Mouse (Mus musculus): ENCODE results near the gene Sergef. TPM values are rescaled to one million over a fixed set of nuclear protein-coding genes. Genes with fewer than 3 reads are reported as not detected.

Sergef gene
- polyA plus RNA-seq, 1 experiment: 3.5 TPM

- Histone ChIP-seq H3K4me1 (ENCODE audit: control insufficient read depth, insufficient read depth, insufficient read length, low read length) (peaks cover 9% of the 10 kb centered on the region), H3K27ac (replicated peaks; ENCODE audit: low read depth, low read length) (no peak overlapping the region), H3K4me3 (ENCODE audit: insufficient read depth, low read depth, low read length) (no peak overlapping the region)
These were observed 152.8 kb downstream of the Sergef start for GRCm38 (mm10) chr7:46486761-46487160.

DNA sequence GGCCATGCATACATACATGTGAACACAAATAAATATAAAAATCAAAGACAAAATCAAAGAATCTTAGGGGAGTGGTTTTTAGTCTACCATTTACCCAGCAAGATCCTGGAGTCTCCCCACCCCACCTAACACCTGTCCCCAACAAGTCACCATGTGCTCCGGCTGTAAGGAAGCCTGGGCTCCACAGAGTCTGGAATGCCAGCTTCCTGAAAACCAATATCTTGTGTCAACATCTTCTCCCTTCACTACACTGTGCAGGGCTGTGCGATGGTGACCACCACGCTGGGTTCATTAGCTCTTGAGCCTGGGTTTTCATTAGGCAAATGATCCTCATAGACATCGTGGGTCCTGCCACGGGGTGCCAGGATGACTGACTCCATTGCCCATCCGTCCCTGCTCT is 155.4 kb downstream of the Sergef start:
- no peak overlapping the region for H3K4me3 ChIP-seq (ENCODE audit: insufficient read depth, low read depth, low read length)
- H3K4me1 ChIP-seq (ENCODE audit: control insufficient read depth, insufficient read depth, insufficient read length, low read length): peaks cover 11% of the 10 kb centered on the region
- H3K27ac ChIP-seq (replicated peaks; ENCODE audit: low read depth, low read length): no peak overlapping the region

DNA sequence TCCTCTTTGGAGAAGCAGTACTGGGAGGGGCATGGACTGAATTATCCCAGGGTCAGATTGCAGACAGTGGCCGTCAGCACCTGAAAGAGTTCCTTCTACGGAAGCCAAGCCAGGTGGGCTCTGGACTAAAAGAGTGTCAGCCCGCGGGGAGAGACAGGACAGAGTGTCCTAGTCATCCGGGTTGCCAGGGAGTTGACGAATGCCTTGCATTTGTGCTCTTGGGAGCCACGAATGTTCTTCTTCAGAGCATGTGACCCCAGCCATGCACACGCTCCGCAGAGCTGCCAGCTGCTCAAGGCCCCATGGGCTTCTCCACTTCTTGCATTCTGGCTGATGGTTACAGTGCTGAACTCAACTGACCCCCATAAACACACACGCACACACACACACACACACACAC is 156.6 kb downstream of the Sergef start:
- Histone ChIP-seq H3K4me1 (ENCODE audit: control insufficient read depth, insufficient read depth, insufficient read length, low read length) (peaks cover 11% of the 10 kb centered on the region), H3K27ac (replicated peaks; ENCODE audit: low read depth, low read length) (no peak overlapping the region), H3K4me3 (ENCODE audit: insufficient read depth, low read depth, low read length) (no peak overlapping the region)

- Histone ChIP-seq H3K27ac (replicated peaks; ENCODE audit: low read depth, low read length) (no peak overlapping the region), H3K4me1 (ENCODE audit: control insufficient read depth, insufficient read depth, insufficient read length, low read length) (peaks cover 11% of the 10 kb centered on the region)
These were observed 157.5 kb downstream of the Sergef start for GRCm38 (mm10) chr7:46482099-46482531.

DNA sequence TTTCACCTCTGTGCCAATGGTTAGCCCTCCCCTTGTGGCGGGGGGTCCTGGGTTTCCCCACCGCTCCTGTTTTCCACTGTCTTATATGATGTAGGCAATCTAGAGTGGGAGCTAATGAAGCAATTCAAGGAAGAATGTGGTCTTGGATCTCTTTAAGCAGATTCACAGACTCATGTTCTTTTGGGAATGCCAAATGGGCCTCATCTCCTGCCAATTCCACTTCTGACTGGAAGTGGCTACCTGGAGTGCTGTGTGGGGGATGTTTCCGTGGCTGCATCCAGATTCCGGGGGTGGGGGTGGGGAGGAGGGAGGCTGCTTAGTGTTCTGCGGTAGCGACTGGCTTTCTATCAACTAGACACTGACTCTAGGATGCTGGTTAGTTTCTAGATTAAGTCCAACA is 159.8 kb downstream of the Sergef start:
- Histone ChIP-seq H3K27ac (replicated peaks; ENCODE audit: low read depth, low read length) (no peak overlapping the region), H3K4me3 (ENCODE audit: insufficient read depth, low read depth, low read length) (no peak overlapping the region), H3K4me1 (ENCODE audit: control insufficient read depth, insufficient read depth, insufficient read length, low read length) (peaks cover 11% of the 10 kb centered on the region)

More at GRCm38 (mm10) chr7:46482099-46482531, 157.5 kb downstream of the Sergef start:
- H3K4me3 ChIP-seq (ENCODE audit: insufficient read depth, low read depth, low read length): no peak overlapping the region

DNA sequence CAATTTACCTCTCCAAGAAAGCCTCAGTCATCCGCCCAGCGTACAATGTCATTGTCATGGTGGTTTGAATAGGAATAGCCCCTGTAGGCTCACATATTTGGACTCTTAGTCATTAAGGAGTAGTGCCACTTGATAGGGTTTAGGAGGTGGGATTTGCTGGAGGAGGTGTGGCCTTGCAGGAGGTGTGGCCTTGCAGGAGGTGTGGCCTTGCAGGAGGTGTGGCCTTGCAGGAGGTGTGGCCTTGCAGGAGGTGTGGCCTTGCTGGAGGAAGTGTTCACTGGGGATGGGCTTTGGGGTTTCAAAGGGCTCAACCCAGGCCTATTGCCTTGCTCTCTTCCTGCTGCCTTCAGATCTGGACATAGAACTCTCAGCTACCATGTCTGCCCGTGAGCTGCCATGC is 162.2 kb downstream of the Sergef start:
- no peak overlapping the region for H3K4me3 ChIP-seq (ENCODE audit: insufficient read depth, low read depth, low read length)
- peaks cover 9% of the 10 kb centered on the region for H3K4me1 ChIP-seq (ENCODE audit: control insufficient read depth, insufficient read depth, insufficient read length, low read length)
- H3K27ac ChIP-seq (replicated peaks; ENCODE audit: low read depth, low read length): no peak overlapping the region

DNA sequence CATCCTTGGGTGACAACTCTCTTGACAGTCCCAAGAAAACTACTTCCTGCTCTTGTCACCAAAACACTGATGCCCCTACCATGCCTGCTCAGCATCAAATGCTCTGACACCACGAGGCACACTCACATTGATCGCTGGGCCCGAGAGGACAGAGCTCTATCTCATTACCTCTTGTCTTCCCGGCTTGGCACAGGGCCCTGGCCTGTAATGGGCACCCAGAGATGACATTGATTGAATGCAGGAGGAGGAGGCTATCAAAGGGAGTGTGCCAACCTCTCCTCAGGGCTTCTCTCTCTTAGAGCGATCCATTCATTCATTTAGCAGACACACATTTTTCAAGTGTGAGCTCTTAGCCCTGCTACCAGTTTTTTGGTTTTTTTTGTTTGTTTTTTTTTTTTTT is 164.1 kb downstream of the Sergef start:
- H3K27ac ChIP-seq (replicated peaks; ENCODE audit: low read depth, low read length): no peak overlapping the region
- H3K4me1 ChIP-seq (ENCODE audit: control insufficient read depth, insufficient read depth, insufficient read length, low read length): no peaks in the 10 kb centered on the region
- H3K4me3 ChIP-seq (ENCODE audit: insufficient read depth, low read depth, low read length): no peak overlapping the region

- Histone ChIP-seq H3K4me3 (ENCODE audit: insufficient read depth, low read depth, low read length) (no peak overlapping the region), H3K27ac (replicated peaks; ENCODE audit: low read depth, low read length) (no peak overlapping the region), H3K4me1 (ENCODE audit: control insufficient read depth, insufficient read depth, insufficient read length, low read length) (no peaks in the 10 kb centered on the region)
These were observed 166.5 kb downstream of the Sergef start for GRCm38 (mm10) chr7:46473141-46473540.

DNA sequence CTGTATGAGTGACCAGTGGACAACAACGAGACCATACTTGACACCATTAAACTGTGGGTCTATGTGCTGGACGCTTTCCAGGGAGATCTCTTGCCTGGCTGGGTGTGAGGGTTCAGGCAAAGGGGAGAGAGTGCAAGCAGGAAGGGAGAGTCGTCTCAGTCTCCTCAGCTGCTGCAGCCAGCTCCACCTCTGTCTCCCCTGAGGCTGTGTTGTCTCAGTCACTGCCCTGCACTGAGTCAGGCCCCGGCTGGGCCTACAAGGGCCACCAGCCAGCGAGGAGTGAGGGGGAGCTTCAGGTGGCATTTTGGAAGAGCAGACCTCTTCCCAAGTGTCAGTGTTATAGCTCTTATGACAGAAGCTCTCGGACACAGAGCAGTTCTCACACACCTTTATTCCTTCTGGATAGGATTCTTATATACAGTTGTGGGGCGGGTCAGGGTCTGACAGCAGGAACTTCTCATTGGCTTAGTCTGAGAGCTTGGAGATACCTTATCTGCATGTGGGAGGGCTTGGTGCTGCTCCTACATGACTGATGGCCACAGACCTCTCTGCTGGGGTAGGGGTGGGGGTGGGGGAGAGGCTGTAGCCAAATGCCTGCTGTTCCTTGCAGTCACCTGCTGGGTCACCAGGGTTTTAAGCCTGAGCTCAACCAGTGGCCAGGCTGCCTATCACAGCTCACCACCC is 168.4 kb downstream of the Sergef start:
- Histone ChIP-seq H3K4me3 (ENCODE audit: insufficient read depth, low read depth, low read length) (no peak overlapping the region), H3K27ac (replicated peaks; ENCODE audit: low read depth, low read length) (no peak overlapping the region), H3K4me1 (ENCODE audit: control insufficient read depth, insufficient read depth, insufficient read length, low read length) (no peaks in the 10 kb centered on the region)

DNA sequence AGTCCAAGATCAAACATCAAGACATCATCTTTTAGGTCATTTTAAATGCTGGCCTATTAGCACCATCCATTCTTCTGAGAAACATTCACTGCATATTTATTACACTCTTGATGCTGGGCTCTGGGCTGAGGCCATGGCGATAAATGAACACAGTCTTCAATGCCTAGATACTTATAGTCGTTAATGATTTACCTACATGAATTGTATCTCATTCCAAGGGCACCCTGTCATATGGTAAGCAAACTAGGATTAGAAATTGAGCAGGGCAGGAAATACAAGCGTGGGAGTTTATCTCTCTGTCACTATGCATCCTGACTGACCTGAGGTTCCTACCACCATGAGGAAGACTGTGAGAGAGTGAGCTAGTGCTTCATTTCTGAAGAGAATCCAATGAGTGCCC is 170.1 kb downstream of the Sergef start:
- Histone ChIP-seq H3K4me1 (ENCODE audit: control insufficient read depth, insufficient read depth, insufficient read length, low read length) (no peaks in the 10 kb centered on the region), H3K4me3 (ENCODE audit: insufficient read depth, low read depth, low read length) (no peak overlapping the region), H3K27ac (replicated peaks; ENCODE audit: low read depth, low read length) (no peak overlapping the region)

DNA sequence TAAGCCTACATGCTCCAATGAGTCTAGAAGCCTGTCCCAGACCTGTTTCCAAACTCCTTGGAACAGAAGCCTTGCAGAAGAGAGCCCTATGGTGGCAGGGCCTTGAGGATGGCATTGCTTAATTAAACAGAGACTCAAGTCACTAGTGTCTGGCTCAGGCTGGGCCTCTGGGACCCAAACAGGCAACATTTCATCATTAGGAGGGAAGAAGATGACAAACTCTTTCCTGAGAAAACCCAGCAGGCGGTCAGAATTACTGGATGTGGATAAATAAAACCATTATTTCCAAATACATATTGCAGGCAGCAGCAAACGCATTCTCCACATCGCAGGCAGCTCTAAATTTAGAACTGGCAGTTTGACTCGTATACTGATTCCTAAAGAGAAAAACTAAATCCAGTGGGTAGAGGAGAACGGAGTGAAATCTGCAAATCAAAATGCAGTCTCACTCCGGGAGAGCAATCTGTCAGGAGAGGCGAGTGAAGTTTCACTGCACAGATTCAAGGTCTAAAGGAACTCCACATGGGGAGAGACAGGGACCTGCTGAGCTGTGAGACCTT is 173.1 kb downstream of the Sergef start:
- no peak overlapping the region for H3K27ac ChIP-seq (replicated peaks; ENCODE audit: low read depth, low read length)
- no peak overlapping the region for H3K4me3 ChIP-seq (ENCODE audit: insufficient read depth, low read depth, low read length)
- H3K4me1 ChIP-seq (ENCODE audit: control insufficient read depth, insufficient read depth, insufficient read length, low read length): no peaks in the 10 kb centered on the region

DNA sequence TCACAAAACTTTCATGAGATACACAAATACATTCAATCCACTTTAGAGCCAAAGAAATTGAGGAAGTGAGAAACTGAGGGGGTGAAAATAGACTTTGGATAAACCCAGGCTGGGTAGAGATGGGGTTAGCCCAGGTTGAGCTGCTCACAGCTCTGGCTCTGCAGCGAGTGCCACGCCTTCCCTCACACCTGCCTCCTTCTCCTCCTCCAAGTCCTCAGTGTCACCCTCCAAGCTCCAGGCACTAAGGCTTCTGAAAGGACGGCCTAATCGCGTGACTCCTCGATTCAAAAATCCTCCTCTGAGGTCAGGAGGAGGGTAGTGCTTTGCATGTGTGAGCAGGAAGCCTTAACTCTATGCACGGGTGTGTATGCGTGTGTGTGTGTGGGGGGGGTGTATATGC is 176.5 kb downstream of the Sergef start:
- no peak overlapping the region for H3K27ac ChIP-seq (replicated peaks; ENCODE audit: low read depth, low read length)
- no peak overlapping the region for H3K4me3 ChIP-seq (ENCODE audit: insufficient read depth, low read depth, low read length)
- H3K4me1 ChIP-seq (ENCODE audit: control insufficient read depth, insufficient read depth, insufficient read length, low read length): no peaks in the 10 kb centered on the region

DNA sequence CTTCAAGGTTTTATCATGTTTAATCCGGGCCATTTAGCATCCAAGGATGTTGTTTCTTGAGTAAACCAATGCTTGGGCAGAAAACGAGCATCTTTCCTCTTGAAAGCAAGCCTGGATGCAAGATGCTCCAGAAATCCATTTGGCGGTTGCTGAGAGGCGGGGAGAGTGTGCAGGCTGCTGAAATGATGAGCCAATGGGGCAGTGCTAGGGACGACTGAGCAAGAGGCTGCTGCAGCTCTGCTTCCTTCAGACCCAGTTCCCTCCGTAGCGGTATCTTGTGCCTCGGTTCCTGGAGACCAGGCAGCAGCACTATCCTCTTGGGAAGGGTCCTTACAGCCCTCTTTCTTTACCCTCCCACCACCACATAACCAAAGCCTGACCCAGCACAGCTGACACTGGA is 177.3 kb downstream of the Sergef start:
- no peak overlapping the region for H3K27ac ChIP-seq (replicated peaks; ENCODE audit: low read depth, low read length)

DNA sequence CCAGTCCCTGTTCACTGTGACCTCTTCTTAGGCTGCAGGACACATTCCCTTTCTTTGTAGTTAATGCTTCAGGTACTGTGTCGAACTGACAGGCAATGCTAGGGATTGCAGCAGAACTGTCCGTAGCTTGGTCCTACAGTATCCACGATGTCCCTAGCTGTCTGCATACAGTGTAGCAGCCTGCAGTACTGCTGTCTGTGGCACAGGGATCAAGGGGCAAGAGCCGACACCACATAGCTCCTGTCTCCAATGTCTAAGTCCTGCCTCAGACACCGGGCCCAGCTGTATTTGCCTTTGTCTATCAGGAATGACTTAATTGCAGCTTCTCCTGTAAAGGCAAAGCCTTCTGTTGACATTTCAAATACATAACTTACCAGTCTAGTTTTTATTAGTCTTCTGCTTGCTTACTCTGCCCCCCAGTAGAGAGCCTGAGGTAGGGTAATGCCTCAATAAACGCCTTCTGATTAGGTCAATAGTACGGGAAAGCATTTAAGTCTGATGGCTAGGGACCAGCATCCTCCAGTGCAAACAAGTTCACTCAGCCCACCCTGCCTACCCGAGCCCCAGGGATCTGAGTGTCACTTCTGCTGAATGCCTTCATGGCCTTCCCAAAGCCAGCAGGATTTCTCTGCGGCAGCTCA is 179.9 kb downstream of the Sergef start:
- Histone ChIP-seq H3K4me3 (ENCODE audit: insufficient read depth, low read depth, low read length) (no peak overlapping the region), H3K4me1 (ENCODE audit: control insufficient read depth, insufficient read depth, insufficient read length, low read length) (no peaks in the 10 kb centered on the region), H3K27ac (replicated peaks; ENCODE audit: low read depth, low read length) (no peak overlapping the region)

More for the DNA sequence above, 177.3 kb downstream of the Sergef start:
- H3K4me3 ChIP-seq (ENCODE audit: insufficient read depth, low read depth, low read length): no peak overlapping the region
- no peaks in the 10 kb centered on the region for H3K4me1 ChIP-seq (ENCODE audit: control insufficient read depth, insufficient read depth, insufficient read length, low read length)

DNA sequence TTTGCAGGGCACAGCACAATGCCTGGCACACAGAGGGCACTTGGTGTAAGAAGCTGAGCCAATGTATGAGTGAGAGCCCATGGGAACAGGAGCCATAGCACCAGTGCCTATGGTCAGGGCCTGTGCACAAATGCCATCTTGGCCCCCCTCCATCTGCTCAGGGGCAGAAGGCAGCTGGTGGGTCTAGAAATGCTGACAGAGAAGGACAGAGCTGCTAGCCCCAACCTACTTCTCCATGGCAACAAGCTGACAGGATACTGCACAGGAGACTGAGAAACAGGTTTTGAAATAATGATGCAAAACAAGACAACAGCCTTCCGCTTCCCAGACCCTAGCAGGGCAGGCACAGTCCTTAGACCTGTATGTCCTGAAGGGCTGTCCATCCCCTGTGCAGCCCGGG is 180.4 kb downstream of the Sergef start:
- Histone ChIP-seq H3K4me1 (ENCODE audit: control insufficient read depth, insufficient read depth, insufficient read length, low read length) (no peaks in the 10 kb centered on the region), H3K4me3 (ENCODE audit: insufficient read depth, low read depth, low read length) (no peak overlapping the region), H3K27ac (replicated peaks; ENCODE audit: low read depth, low read length) (no peak overlapping the region)

GRCm38 (mm10) chr7:46457889-46458288 is 181.7 kb downstream of the Sergef start:
- Histone ChIP-seq H3K4me1 (ENCODE audit: control insufficient read depth, insufficient read depth, insufficient read length, low read length) (no peaks in the 10 kb centered on the region), H3K27ac (replicated peaks; ENCODE audit: low read depth, low read length) (no peak overlapping the region), H3K4me3 (ENCODE audit: insufficient read depth, low read depth, low read length) (no peak overlapping the region)

Data from brown adipose tissue, adult 24 weeks (tissue).